Mouse (Mus musculus): Measurements from ENCODE around the gene Ahsa2. TPM values are rescaled to one million over a fixed set of nuclear protein-coding genes. Genes with fewer than 3 reads are reported as not detected.
"Not testable (repeated sequence)": the region's sequence is repeated elsewhere in the genome, so short reads cannot be mapped to it uniquely, and the experiment has no call there.

The Ahsa2 gene
- total RNA-seq (2015; ENCODE audit: low replicate concordance) (40.7 and 44.7 TPM in 2 replicates), total RNA-seq (2017; ENCODE audit: low replicate concordance) (18.7 and 20.8 TPM in 2 replicates)

DNA sequence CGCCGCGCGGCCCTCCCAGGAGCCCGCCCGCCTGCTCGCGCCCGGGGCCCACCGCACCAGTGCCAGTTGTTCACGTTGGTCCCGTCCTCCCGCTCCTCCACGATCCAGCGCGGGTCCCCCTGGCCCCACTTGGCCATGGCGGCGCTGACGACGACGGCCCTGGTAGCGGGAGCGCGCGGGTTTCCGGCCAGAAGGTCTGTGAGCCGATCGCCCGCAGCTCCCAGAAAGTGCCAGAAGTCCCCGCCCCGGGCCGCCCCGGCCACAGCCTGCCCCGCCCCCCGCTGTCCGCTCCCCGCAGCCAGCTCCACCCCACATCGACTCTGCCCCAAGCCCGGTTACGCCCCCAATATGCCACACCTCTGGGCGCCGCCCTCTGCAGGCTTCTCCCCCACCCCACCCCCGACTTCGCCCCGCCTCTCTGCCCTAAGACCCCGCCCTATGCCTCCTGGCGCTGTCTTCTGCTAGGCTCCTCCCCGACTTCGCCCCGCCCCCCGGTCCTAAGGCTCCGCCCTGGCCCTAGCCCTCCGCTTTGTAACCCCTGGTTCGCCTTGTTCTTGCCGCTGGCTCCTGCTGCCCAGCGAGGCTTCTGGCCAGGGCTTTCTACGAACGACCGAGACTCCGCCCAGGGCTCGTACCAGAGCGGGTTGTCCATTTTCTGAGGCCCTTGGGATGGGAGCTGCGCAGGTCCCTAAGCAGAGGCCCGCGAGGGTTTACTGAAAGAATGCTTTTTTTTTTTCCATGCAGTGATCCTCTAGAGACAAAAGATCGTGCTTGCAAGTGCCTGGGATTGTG is at the start of gene Ahsa2:
Gene Ahsa2, minus strand, starts transcription at position 313 of the 792 bp plus-strand sequence.
- ATAC-seq (replicated peaks; ENCODE audit: low FRiP score, poor library complexity, severe bottlenecking): peak; percentile 91

DNA sequence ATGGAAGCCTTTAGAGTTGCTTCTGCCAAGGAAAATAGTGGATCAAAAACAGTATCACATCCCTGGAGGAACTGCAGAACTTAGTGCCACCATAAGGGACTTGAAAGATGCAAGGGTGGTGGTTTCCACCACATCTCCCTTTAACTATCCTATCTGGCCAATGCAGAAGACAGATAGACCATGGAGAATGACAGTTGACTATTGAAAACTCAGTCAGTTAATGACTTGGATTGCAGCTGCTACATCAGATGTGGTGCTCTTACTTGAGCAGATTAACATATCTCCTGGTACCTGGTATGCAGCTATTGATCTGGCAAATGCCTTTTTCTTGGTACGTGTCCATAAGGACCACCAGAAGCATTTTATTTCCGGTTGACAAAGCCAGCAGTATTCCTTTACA is 39.6 kb upstream of the Ahsa2 start:
- no peak for ATAC-seq (replicated peaks; ENCODE audit: low FRiP score, poor library complexity, severe bottlenecking)

DNA sequence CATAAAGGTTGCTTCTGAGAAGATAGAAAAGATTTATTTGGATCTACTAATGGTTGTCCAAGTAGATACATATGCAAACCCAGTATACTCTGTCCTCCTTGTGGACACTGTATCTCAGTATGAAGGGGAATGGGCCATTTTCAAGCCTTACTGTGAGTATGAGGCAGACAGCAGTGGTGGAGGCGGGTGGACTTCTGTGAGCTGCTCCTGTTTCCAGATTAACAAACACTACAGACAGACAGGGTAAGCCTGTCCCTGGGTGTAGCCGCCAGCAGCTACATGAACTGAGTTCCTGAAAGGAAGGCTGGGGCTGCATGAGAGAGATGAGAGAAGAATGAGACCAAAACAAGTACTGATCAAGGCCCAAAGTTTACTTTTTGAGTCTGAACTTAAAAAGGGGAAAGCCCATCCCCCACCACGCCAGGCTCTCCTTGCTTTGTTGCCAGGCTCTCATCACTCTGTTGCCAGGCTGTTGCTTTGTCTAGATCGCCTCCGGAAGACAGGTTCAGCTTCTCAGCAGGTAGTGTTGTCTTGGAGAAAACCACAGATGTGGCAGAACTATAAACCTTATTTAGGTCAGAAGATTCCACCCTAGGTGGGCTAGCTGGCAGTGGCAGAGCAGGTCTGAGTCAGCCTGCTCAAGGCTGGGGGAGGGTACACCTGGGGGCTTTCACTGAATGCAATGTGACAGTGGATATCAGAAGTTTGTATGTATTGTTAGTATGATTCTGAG is 22.8 kb upstream of the Ahsa2 start, which contains the start of gene 1700093K21Rik:
Gene 1700093K21Rik, minus strand, starts transcription at position 683 of the 733 bp plus-strand sequence.
- no peak for ATAC-seq (replicated peaks; ENCODE audit: low FRiP score, poor library complexity, severe bottlenecking)

DNA sequence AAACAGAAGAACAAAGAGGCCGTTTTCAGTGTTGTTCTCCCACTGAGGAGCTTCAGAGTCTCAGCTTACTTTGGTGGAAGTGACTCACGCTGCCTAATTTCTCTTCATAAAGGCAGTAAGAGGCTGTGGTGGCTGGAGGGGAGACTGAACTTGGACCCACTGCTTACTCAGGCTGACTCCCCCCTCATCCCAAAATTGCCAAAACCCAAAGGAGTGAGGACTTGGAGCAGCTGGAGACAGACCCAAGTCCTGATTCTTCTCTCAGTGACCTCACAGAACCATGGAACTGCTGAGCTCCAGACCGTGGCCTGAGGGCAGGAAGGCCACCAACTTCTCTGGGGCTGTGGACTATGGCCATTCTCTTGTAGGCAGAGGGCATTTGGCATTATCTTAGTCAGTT is 21.2 kb upstream of the Ahsa2 start:
- no peak for ATAC-seq (replicated peaks; ENCODE audit: low FRiP score, poor library complexity, severe bottlenecking)

DNA sequence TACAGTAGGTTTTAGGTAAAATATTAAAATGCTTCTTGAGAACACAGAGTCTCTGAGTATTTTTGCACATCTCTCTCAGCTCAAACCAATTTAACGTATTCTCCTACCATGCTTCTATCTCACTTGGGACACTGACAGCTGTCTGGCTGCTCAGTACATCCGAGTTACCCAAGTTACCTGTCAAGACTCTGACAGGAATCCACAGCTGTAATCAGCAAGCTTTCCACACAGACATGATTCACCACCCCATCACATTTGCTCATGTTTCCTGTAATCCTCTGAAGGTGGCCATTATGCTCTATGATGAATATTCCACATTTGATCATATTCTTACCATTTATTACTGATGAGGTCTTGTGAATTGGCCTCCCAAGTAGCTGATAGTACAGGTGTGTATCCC is 17.5 kb upstream of the Ahsa2 start:
- ATAC-seq (replicated peaks; ENCODE audit: low FRiP score, poor library complexity, severe bottlenecking): no peak

DNA sequence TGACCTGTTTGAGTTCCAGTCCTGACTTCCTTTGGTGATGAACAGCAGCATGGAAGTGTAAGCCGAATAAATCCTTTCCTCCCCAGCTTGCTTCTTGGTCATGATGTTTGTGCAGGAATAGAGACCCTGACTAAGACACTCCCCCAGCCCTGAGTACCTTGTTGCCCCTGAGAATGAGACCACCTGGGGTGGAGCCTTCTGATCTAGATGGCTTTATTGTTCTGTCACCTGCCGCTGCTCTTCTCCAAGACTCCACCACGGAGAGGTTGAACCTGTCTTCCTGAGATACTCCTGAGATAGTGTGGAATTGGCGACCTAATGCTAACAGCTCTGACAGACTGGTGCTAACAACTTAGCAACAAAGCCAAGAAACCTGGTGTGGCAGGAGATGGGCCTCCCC is 17.0 kb upstream of the Ahsa2 start:
- ATAC-seq (replicated peaks; ENCODE audit: low FRiP score, poor library complexity, severe bottlenecking): not testable (repeated sequence)

DNA sequence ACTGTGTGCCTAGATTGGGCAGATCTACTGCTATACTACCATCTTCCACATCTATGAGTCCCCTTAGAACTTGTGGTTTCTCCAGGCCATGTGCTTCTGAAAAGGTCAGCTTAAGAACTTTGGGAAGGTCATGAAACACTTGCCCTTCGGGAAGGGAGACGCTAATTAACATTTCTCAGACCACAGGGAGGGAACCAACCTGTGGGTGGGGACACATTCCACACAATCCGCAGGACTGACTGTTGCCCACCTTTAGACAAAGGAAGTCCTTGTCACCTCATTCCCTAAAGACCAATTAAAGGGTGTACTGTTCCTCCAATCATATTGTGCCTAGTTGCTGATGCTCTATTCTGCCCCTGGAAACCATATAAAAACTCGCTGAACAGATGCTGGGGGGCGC is 7.0 kb upstream of the Ahsa2 start:
- ATAC-seq (replicated peaks; ENCODE audit: low FRiP score, poor library complexity, severe bottlenecking): not testable (repeated sequence)

DNA sequence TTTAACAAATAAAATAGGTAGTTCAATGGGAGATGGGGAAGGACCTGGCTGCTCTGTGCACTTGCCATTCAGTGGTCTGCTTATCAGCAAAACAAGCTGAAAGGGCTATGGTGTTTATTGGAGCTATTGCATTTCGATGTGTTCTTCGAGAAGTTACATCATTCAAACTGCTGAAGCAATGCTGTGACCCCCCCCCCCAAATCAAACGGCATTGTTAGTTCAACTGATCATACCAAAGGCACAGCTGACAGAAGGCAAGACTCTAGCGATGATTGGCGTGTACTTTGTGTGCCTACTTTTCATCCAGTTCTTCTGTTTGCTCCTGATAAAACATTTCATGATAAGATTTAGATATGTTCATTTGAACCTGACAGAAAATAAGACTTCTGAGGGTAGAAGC is 779 bp upstream of the Ahsa2 start:
- ATAC-seq (replicated peaks; ENCODE audit: low FRiP score, poor library complexity, severe bottlenecking): no peak

DNA sequence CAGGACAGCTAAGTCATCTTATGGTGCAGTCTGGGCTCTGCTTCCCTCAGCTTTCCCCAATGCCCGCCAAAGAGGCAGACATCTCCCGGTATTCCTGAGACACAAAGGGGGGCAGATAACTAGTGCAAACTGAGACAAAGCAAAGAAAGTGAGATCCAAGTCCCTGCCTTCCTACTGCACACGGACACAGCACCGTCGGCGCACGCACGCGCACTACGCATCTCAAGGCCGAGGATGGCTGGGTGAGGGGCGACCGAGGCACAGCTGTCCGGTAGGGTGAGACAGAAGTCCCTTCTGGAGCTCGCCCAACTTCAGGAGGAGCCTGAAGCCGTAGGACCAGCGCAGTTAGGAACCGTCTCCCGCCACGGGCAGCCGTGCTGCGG is 504 bp downstream of the Ahsa2 start:
- peak; percentile 31 for ATAC-seq (replicated peaks; ENCODE audit: low FRiP score, poor library complexity, severe bottlenecking)

DNA sequence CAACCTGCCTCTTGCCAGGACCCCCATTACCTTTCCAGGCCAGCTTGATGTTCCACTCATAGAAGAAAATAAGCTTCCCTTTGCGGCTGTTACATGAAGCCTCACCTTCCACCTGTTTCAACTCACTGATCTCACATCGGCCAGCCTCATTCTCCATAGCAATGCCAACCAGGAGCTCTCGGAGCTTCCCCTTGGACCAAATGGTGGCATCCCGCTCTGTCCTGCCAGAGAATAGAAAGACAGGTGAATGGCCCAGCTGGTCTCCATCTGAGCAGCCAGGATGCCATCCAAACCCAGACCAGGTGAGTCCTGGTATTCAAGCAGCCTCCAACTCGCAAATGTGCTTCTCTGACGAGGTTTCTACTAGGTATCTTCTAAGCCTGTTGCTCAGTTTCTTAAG is 1.2 kb downstream of the Ahsa2 start:
- no peak for ATAC-seq (replicated peaks; ENCODE audit: low FRiP score, poor library complexity, severe bottlenecking)

DNA sequence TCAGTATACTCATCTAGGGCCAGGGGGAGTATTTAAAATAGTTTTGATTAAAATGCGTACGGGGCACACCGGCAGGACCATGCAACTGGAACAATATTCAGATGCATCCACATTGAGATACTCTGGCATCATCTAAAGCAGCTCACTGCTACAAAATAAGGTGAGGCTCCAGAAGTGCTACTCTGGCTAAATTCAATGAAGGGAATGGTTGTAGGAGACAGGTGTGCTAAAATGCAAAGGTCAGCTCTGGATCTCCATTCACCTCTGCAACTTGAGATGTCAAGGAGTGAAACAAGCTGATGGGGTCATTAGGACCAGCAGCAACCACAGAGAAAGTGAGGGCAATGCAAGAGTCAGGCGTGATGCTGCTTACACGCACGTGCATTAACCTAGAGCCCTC is 2.6 kb downstream of the Ahsa2 start:
- ATAC-seq (replicated peaks; ENCODE audit: low FRiP score, poor library complexity, severe bottlenecking): no peak

DNA sequence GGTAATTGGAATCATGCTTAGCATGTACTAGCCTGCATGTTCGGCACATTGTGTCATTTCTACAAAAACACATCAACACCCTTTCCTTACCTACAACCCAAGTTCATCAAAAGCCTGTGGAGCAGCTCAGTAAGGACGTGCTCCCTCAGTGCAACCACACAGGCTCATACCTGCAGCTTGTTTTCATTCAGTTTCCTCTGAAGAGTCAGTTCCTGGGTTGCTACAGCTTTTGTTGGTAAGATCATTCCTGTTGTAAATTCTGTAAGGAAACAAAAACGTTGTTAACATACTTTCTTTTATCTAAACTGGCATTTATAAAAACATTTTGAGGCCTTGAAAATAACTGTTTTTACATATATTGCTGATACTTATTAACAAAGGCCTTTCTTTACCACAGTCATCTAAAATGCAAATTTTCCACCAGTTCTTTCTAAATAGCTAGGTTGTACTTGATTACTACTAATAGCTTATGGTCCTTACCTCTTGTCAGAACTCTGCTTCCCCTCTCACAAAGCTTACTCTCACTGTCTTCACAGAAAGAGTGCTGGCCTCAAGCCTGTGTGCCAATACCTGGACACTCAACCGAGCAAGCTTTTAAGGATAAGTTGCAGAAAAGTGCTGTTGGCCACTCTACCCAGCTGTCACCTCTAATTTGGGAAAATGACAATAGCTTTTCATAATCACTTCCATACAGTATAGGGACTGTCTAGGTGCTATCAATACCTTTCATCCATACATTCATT is 5.6 kb downstream of the Ahsa2 start:
- no peak for ATAC-seq (replicated peaks; ENCODE audit: low FRiP score, poor library complexity, severe bottlenecking)

DNA sequence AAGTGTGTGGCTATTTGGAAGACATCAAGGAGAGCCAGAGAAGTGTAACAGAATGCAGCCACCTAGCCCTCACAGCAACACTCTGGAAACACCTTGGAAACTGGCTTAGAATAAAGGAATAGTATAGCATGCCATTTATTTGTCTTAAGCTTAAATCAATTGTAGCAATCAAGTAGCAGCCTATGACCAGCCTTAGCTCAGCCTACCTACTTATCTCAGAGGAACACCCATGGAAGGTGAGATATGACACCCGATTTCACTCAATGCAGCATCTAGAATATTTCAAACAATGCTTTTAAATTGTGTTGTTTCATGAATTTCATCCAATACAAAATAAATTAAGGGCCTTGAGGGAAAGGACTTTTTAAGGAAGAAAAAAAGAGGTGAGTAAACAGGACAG is 7.9 kb downstream of the Ahsa2 start:
- ATAC-seq (replicated peaks; ENCODE audit: low FRiP score, poor library complexity, severe bottlenecking): no peak

DNA sequence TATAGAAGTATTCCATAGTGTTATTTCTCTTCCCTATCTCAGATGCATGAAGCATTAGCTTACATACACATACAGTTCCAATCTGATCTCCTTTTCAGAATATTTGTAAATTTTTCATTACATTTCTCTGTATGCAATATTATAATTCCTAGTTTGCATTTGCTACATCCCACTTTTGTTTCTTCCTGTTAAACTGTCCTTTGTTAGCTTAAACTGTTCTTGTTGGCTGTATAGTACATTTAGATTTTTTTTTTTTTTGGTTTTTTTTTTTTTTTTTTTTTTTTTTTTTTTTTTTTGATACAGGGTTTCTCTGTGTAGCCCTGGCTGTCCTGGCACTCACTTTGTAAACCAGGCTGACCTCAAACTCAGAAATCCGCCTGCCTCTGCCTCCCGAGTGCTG is 32.0 kb downstream of the Ahsa2 start:
- not testable (repeated sequence) for ATAC-seq (replicated peaks; ENCODE audit: low FRiP score, poor library complexity, severe bottlenecking)

Other genes starting within 250 kb of the Ahsa2 start
- gene Xpo1, start 242.0 kb downstream of the Ahsa2 start, total RNA-seq (2015; ENCODE audit: low replicate concordance): 111 and 145 TPM in 2 replicates
- 324 and 351 TPM in 2 replicates for gene Xpo1, start 242.0 kb downstream of the Ahsa2 start, total RNA-seq (2017; ENCODE audit: low replicate concordance)
- gene Usp34, start 191.1 kb downstream of the Ahsa2 start, total RNA-seq (2015; ENCODE audit: low replicate concordance): 73.5 and 161 TPM in 2 replicates
- 69.0 and 77.5 TPM in 2 replicates for gene Usp34, start 191.1 kb downstream of the Ahsa2 start, total RNA-seq (2017; ENCODE audit: low replicate concordance)
- gene 1700093K21Rik, start 23.1 kb upstream of the Ahsa2 start, total RNA-seq (2015; ENCODE audit: low replicate concordance): not detected in 2 replicates
- not detected in 2 replicates for gene 1700093K21Rik, start 23.1 kb upstream of the Ahsa2 start, total RNA-seq (2017; ENCODE audit: low replicate concordance)
- gene 0610010F05Rik, start 135.6 kb upstream of the Ahsa2 start, total RNA-seq (2015; ENCODE audit: low replicate concordance): 4.7 and 16.8 TPM in 2 replicates
- 3.0 and 3.9 TPM in 2 replicates for gene 0610010F05Rik, start 135.6 kb upstream of the Ahsa2 start, total RNA-seq (2017; ENCODE audit: low replicate concordance)
- gene Pus10, start 167.6 kb upstream of the Ahsa2 start, total RNA-seq (2015; ENCODE audit: low replicate concordance): 14.7 and 18.0 TPM in 2 replicates
- 4.1 and 23.0 TPM in 2 replicates for gene Pus10, start 167.6 kb upstream of the Ahsa2 start, total RNA-seq (2017; ENCODE audit: low replicate concordance)
- gene Pex13, start 167.9 kb upstream of the Ahsa2 start, total RNA-seq (2015; ENCODE audit: low replicate concordance): 3.8 and 6.5 TPM in 2 replicates
- gene Pex13, start 167.9 kb upstream of the Ahsa2 start, total RNA-seq (2017; ENCODE audit: low replicate concordance): 4.4 and 10.9 TPM in 2 replicates

Measured in erythroid progenitor cell, adult 5-6 weeks (primary cell).